Mouse (Mus musculus) lung, adult 2 months (tissue): ENCODE results near the gene Fam168a.

Experiments
- CTCF ChIP-seq: fragments of 200-500 bp; IDR thresholded peaks from 2 replicates; pipeline ENCODE4 v1.5.1; 2011; ENCODE audit warnings: mild to moderate bottlenecking, low read length, control low read depth; ENCODE audit not compliant: insufficient read depth
- POLR2A ChIP-seq: fragments of 200-500 bp; IDR thresholded peaks from 2 replicates; pipeline ENCODE4 v1.6.1; 2011; ENCODE audit warnings: low read depth, mild to moderate bottlenecking, control low read depth, low read length, borderline replicate concordance; ENCODE audit errors: extremely low read depth

GRCm38 (mm10) chr7:100833859-100834258, 127.4 kb downstream of the Fam168a start:
- TF ChIP-seq POLR2A = no peak
- no peak for TF ChIP-seq CTCF
